Mouse (Mus musculus) layer of hippocampus, postnatal 36 days (tissue): ENCODE data around the gene Syngr3. TPM values are rescaled to one million over a fixed set of nuclear protein-coding genes. Genes with fewer than 3 reads are reported as not detected.
"Not testable (repeated sequence)": the region's sequence is repeated elsewhere in the genome, so short reads cannot be mapped to it uniquely, and the experiment has no call there.

Source experiments
- DNase-seq, 2 experiments: peaks; one replicate each; pipeline ENCODE4 v3.0.0; 2022
- total RNA-seq, 2 experiments: library from RNA; stranded (reverse); gene quantifications; 2 replicates each; pipeline ENCODE4 v1.2.3; 2021

Syngr3 gene
- total RNA-seq, 2 experiments from 2014 or later, result 152 to 165 TPM

- DNase-seq, result peak; percentile 97 to 98
Measured at GRCm38 (mm10) chr17:24719494-24720222, 29.9 kb upstream of the Syngr3 start.

DNA sequence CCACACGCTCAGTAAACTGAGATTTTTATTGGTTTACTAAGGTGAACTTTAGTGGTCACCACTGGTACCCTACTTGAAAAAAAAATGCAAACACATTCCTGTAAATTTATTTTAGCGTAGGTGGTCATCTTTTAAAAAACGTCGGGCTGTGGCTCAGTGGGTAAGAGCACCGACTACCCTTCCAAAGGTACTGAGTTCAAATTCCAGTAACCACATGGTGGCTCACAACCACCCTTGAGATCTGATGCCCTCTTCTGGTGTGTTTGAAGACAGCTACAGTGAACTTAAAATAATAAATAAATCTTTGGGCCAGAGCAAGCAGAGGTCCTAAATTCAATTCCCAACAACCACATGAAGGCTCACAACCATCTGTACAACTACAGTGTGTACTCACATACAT is 29.2 kb upstream of the Syngr3 start:
- not testable (repeated sequence) for DNase-seq

- DNase-seq, result no peak
Measured at GRCm38 (mm10) chr17:24717943-24718342, 28.2 kb upstream of the Syngr3 start, which contains the start of the genes Rnf151 and Rps2. TSS of gene Rnf151 (minus strand) at chr17:24718063. TSS of gene Rps2 (plus strand) at chr17:24718116.

GRCm38 (mm10) chr17:24716166-24716682 is 26.5 kb upstream of the Syngr3 start:
- no peak for DNase-seq

DNA sequence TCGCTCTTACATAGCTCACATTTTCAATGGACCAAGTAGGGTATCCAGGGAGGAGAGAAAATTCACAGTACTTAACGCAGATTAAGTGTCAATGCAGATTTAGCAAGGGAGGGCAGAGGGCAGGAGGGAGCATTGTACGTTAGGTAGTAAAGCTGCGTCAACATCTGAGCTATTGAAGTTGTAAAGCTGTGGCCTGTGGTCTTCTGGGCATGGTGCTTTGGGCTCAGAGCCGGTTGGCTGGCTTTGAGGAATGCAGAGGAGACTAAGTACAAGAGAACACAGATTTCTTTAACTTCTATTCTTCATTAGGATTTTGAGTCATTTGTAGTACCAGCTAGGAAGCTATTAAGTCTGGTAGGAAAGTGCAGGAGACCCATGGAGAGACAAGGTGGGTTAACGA is 25.8 kb upstream of the Syngr3 start:
- DNase-seq, result no peak

- no peak for DNase-seq
Measured at GRCm38 (mm10) chr17:24708646-24709045, 18.9 kb upstream of the Syngr3 start.

- no peak for DNase-seq
Measured at GRCm38 (mm10) chr17:24707801-24708425, 18.2 kb upstream of the Syngr3 start.

GRCm38 (mm10) chr17:24706982-24707800 is 17.4 kb upstream of the Syngr3 start, which contains the start of gene Tbl3:
TSS of gene Tbl3 (minus strand) at chr17:24707660.
- DNase-seq, result peak; percentile 93

DNA sequence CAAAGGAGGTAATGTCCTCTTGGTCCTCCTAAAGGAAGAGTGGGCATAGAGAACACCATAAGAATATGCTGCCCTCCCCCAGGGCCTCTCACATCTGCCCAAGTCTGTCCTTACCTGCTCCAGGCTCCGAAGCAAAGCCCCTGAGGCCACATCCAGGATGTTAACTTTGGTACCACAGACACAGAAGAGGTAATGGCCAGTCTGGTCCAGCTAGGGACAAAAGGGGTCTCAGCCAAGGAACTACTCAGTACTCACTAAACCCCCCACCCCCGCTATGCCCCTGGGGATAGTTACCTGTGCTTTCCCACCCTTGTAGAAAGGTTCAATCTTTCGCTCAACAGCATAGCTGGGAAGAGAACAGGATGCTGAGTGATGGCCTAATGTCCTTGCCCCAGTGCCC is 16.1 kb upstream of the Syngr3 start:
- DNase-seq, result no peak

DNA sequence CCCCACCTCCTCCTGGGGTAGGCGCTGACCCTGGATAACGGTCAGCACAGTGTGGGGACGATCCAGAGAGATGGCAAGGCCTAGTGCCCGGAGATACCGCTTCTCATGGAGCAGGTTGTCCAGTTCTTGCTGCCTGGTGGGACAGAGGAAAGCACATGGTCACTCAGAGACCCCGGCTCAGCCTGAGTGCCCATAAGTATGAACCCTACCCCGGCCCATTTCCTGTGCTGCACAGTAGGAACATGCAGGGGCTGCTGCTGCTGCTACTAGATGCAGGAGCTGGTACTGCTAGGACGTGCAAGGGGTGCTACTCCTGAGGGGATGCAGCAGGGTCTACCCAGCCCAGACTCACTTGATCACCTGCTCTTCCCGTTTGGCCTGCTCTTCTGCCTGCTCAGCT is 11.5 kb upstream of the Syngr3 start:
- no peak for DNase-seq

GRCm38 (mm10) chr17:24699473-24699872 is 9.7 kb upstream of the Syngr3 start:
- no peak for DNase-seq

GRCm38 (mm10) chr17:24698715-24699114 is 9.0 kb upstream of the Syngr3 start:
- no peak for DNase-seq

DNA sequence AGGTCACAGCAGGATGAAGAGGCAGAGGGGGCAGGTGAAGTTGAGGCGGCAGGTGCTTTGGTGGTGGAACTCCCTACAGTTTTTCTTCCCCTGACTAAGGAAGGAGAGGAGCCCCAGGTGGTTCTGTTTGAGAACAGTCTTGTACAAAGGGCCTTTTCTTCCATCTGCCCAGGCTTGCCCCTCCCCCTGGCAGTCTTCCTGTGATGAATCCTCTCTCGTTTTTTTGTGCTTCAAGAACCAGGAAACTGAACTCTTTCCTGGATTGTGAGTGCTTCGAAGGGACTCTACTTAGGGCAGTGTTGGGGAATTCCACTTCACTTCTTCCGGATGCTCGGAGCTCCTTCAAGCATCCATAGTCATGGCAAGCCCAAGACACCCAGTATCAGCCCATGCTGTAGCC is 8.2 kb upstream of the Syngr3 start:
- DNase-seq, result no peak

GRCm38 (mm10) chr17:24696011-24696697 is 6.4 kb upstream of the Syngr3 start, which contains the start of the genes Gfer and Noxo1:
TSS of gene Gfer (minus strand) at chr17:24696156.
TSS of gene Noxo1 (plus strand) at chr17:24696234.
- DNase-seq, result peak; percentile 77 to 82

DNA sequence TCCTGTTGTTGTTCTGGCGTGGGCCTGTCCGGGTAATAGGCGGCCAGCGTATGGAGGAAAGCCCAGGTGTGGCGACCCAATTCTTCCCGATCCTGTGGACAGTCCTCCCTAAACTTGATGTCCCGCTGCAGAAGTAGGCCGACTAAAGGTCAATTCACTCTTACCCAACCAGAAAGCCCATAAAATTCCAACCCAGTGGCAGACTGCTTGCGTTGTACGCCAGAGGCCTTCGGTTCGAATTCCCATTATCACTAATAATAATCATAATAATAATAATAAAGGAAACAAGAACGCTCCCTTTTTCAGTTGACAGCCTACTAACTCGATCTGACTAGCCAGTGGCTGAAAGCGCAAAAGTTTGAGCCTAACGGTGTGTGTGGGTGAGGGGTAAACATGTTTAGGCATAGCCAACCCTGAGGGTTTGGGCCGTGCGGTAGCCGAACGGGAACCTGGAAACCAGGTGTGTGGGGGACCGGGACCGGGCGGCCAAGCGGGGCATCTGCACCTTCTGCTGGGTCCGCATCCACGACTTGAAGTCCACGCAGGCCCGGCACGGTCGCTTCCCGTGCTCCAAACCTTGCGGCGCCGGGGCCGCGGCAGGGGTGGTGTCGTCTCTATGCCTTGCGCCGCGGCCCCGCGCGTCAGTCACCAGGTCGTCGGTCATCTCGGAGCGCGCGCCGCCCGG is 5.7 kb upstream of the Syngr3 start:
- peak in 1 of 2 experiments; percentile 35 for DNase-seq

GRCm38 (mm10) chr17:24692385-24692784 is 2.6 kb upstream of the Syngr3 start:
- DNase-seq, result no peak

- DNase-seq, result no peak
Measured at GRCm38 (mm10) chr17:24687599-24687998, 2.2 kb downstream of the Syngr3 start.

- peak in 1 of 2 experiments; percentile 27 for DNase-seq
Measured at GRCm38 (mm10) chr17:24687146-24687595, 2.6 kb downstream of the Syngr3 start.

DNA sequence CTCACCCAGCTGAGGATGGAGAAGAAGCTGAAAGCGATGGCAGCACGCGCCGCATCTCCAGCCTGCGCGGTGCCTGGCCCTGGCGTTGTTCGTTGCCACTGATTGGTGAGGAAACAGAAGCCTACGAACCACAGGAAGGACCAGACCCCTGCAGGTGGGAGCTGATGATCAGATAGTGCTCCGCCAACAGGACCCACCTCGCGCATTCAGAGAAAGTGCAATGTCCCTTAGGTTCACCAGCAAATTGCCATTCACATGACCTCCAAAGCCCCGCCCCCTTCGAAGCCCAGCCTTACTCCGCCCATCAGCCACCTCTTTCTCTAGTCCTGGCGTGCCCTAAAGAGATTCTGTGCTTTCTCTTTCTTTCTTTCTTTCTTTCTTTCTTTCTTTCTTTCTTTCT is 3.2 kb downstream of the Syngr3 start:
- DNase-seq, result no peak

DNA sequence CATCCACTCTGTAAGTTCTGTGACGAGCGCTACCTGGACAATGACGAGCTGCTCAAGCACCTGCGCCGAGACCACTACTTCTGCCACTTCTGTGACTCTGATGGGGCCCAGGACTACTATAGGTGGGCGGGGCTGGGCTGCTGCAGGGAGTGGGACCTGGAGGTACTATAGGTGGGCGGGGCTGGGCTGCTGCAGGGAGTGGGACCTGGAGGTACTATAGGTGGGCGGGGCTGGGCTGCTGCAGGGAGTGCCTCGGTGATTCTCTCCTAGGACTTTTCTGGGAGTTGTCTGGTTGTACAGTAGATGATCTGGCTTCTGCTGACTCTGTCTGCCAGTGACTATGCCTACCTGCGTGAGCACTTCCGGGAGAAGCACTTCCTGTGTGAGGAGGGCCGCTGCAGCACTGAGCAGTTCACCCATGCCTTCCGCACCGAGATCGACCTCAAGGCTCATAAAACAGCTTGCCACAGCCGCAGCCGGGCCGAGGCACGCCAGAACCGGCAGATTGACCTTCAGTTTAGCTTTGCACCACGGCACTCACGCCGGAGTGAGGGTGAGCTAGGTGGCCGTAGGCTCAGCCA is 12.2 kb downstream of the Syngr3 start:
- DNase-seq, result no peak

- no peak for DNase-seq
Measured at GRCm38 (mm10) chr17:24676877-24677276, 12.9 kb downstream of the Syngr3 start.
